Mouse (Mus musculus) cortical plate, adult 2 months (tissue): ENCODE results near the gene Foxq1. TPM values are rescaled to one million over a fixed set of nuclear protein-coding genes. Genes with fewer than 3 reads are reported as not detected.
A peak's percentile ranks its signal among the peaks of the same experiment; 100 is the strongest.

Experiments used
- H3K27ac ChIP-seq: fragments of 200-500 bp; 2 replicates; pipeline ENCODE4 v1.5.1; 2012; ENCODE audit warnings: low read length, control low read depth, inconsistent platforms; ENCODE audit not compliant: insufficient read depth
- H3K4me1 ChIP-seq: fragments of 200-500 bp; 2 replicates; pipeline ENCODE4 v1.6.1; 2011; ENCODE audit warnings: low read length; ENCODE audit not compliant: control insufficient read depth, insufficient read depth
- H3K4me3 ChIP-seq: fragments of 200-500 bp; 2 replicates; pipeline ENCODE4 v1.5.1; 2011; ENCODE audit warnings: mild to moderate bottlenecking, low read length, control low read depth; ENCODE audit not compliant: insufficient read depth
- CTCF ChIP-seq: fragments of 200-500 bp; IDR thresholded peaks from 2 replicates; pipeline ENCODE4 v1.5.1; 2011; ENCODE audit warnings: mild to moderate bottlenecking, control low read depth, low read length; ENCODE audit not compliant: insufficient read depth; ENCODE audit errors: extremely low read depth
- POLR2A ChIP-seq: fragments of 200-500 bp; IDR thresholded peaks from 2 replicates; pipeline ENCODE4 v1.6.1; 2011; ENCODE audit warnings: mild to moderate bottlenecking, low read length, control low read depth; ENCODE audit not compliant: insufficient read depth; ENCODE audit errors: extremely low read depth
- polyA plus RNA-seq: library from polyadenylated mRNA; depleted of rRNA; stranded (reverse); fragments of >200 nt; gene quantifications from 2 replicates; pipeline ENCODE4 v1.2.3, GENCODE M21; 2012

Gene Foxq1
- polyA plus RNA-seq, 1 experiment, result 3.4 TPM

GRCm38 (mm10) chr13:31547204-31547603 is 8.7 kb upstream of the Foxq1 start:
- TF ChIP-seq CTCF (no peak), POLR2A (no peak)
- no peaks in the 10 kb centered on the region for H3K4me1 ChIP-seq
- no peak overlapping the region for H3K27ac ChIP-seq
- no peak overlapping the region for H3K4me3 ChIP-seq

GRCm38 (mm10) chr13:31547610-31548009 is 8.3 kb upstream of the Foxq1 start:
- TF ChIP-seq CTCF (no peak), POLR2A (no peak)
- Histone ChIP-seq H3K27ac (no peak overlapping the region), H3K4me1 (no peaks in the 10 kb centered on the region), H3K4me3 (no peak overlapping the region)

GRCm38 (mm10) chr13:31556964-31557767 is 1.2 kb downstream of the Foxq1 start:
- TF ChIP-seq CTCF, result no peak
- no peak for TF ChIP-seq POLR2A
- Histone ChIP-seq H3K27ac (no peak overlapping the region), H3K4me3 (peak overlapping the region; percentile 46), H3K4me1 (no peaks in the 10 kb centered on the region)

GRCm38 (mm10) chr13:31557768-31558520 is 2.0 kb downstream of the Foxq1 start:
- peak overlapping the region; percentile 76 for H3K27ac ChIP-seq

GRCm38 (mm10) chr13:31558521-31559418 is 2.8 kb downstream of the Foxq1 start, which contains the start of gene A530084C06Rik:
Gene A530084C06Rik (minus strand): TSS chr13:31559333.
- Histone ChIP-seq H3K4me1 (no peaks in the 10 kb centered on the region), H3K4me3 (peak within 1 kb of the TSS; percentile 46), H3K27ac (peak within 1 kb of the TSS; percentile 76)
- TF ChIP-seq CTCF, result no peak
- no peak for TF ChIP-seq POLR2A

More at GRCm38 (mm10) chr13:31557768-31558520, 2.0 kb downstream of the Foxq1 start:
- no peaks in the 10 kb centered on the region for H3K4me1 ChIP-seq
- TF ChIP-seq CTCF, result no peak
- no peak for TF ChIP-seq POLR2A
- peak overlapping the region; percentile 46 for H3K4me3 ChIP-seq

- H3K27ac ChIP-seq, result peak overlapping the region; percentile 59
- TF ChIP-seq CTCF, result 0 out of 2 replicates have a peak, but pooled peaks have one; percentile 8
- TF ChIP-seq POLR2A, result no peak
- peak overlapping the region; percentile 46; the same call in 1 of the 2 replicates for H3K4me3 ChIP-seq
- no peaks in the 10 kb centered on the region for H3K4me1 ChIP-seq
These were observed 3.6 kb downstream of the Foxq1 start for GRCm38 (mm10) chr13:31559419-31560144.

- no peak overlapping the region for H3K4me3 ChIP-seq
- no peaks in the 10 kb centered on the region for H3K4me1 ChIP-seq
- TF ChIP-seq POLR2A (no peak), CTCF (no peak)
- no peak overlapping the region for H3K27ac ChIP-seq
These were observed 8.5 kb downstream of the Foxq1 start for GRCm38 (mm10) chr13:31564394-31564793.

GRCm38 (mm10) chr13:31567099-31567498 is 11.2 kb downstream of the Foxq1 start:
- no peak overlapping the region for H3K4me3 ChIP-seq
- TF ChIP-seq POLR2A, result no peak
- TF ChIP-seq CTCF, result no peak
- no peak overlapping the region for H3K27ac ChIP-seq
- H3K4me1 ChIP-seq, result no peaks in the 10 kb centered on the region
